Mouse (Mus musculus) adrenal gland, adult 2 months (tissue): ENCODE measurements around the gene Ulk4. TPM values are rescaled to one million over a fixed set of nuclear protein-coding genes. Genes with fewer than 3 reads are reported as not detected.
"Not testable (repeated sequence)": the region's sequence is repeated elsewhere in the genome, so short reads cannot be mapped to it uniquely, and the experiment has no call there.

ENCODE experiments used
- DNase-seq: peaks from one replicate; pipeline ENCODE4 v3.0.0; 2021
- polyA plus RNA-seq: library from polyadenylated mRNA; depleted of rRNA; stranded (reverse); fragments of >200 nt; gene quantifications from 2 replicates; pipeline ENCODE4 v1.2.3, GENCODE M21; 2012
- total RNA-seq, 2 experiments: library from RNA; stranded (reverse); gene quantifications; 2 replicates each; pipeline ENCODE4 v1.2.3; 2021

Gene Ulk4
- total and polyA plus RNA-seq, 3 experiments = 1.5 to 2.3 (median 2.0) TPM

DNA sequence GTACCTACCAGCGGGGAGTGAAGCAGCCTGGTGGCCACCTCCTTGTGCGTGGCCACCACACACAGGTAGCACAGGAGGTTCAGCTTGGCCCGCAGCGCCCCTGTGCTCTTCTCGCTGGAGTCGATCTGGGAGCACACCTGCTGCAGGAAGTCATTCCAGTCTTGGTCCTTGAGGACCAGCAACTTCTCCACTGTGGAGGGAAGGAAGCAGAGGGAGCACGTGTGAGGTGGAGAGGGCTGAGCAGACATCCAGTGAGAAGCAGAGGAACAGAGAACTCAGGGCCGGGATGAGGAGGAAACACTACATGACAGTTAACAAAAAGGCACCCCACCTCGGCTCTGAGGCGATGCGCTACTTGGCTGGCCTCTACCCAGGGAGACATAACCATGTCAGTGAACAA is 26.1 kb downstream of the Ulk4 start:
- no peak for DNase-seq

- DNase-seq = no peak
Observed at GRCm38 (mm10) chr9:121249805-121250204, 27.2 kb downstream of the Ulk4 start.

DNA sequence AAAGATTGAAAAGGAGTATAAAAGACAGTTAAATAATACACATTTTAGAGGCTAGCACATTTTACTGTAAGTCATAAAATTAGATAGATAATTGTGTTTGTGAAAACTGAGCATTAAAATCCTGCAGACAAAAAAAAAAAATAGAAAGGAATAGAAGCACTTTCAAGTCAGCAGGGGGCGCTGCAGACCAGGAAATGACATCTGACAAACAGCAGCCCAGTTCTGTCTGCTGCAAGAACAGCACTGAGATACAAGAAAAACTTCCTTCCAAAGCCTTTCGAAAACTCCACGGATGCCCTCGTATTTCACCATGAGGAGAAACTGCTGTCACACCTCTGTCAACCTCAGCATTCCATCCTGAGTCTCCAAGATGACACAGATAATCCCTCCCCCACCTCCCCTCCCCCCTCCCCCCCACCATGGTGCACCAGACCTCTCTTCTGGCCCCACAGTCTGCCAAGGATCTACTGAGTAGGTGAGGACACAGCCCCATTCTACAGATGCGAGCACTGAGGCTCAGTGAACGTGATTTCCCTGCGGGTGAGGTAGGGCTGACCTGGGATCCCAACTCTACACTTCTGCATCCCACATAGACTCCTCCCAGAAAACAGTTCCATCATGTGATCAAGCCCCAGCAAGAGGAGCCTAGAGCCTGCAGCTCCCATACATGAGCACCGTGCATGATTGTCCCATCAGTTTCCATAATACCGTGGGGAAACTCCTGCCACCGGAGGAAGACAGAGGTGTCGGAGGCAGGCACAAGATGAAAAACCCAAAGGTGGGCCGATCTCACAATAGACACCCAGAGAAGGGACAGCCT is 28.8 kb downstream of the Ulk4 start:
- DNase-seq = peak; percentile 65

DNA sequence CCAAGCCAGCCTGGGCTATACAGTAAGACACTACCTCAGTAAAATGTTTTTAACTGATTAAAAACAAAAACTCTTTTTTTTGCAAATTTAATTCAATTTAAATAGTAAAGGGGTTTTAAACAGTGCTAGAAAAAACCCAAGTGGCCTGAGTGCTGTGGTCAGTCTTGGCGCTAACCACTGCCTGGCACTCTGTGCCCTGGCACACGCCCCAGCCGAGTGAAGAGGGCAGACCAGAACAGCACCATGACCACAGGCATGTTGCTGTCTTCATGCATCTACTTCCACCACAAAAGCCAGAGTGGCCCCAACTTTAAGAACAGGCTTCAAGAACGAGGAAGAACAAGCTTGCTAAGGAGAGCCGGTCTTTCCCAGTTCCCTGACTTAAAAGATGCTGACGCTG is 29.9 kb downstream of the Ulk4 start:
- DNase-seq = no peak

DNA sequence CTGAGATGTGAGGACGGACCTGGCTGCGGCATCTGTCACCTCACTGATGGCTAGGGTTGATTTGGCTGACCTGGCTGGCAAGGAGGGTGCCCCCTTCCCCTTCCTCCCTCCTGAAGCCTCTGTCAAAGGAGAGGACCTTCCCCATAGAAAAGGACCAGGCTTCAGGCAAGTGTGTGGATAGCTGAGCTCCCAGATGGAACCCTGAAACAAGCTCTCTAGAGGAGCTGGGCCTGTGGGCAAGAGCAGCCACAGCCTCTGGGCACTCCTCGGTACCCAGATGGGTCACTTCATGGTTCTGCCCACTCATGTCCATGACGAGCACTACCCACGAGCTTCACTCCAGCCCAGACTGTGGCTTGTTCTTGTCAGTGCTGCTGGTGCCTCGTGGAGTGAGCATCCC is 34.7 kb downstream of the Ulk4 start:
- no peak for DNase-seq

- DNase-seq = peak; percentile 17
Observed at GRCm38 (mm10) chr9:121241806-121242205, 35.2 kb downstream of the Ulk4 start.

- DNase-seq = no peak
Observed at GRCm38 (mm10) chr9:121241366-121241765, 35.6 kb downstream of the Ulk4 start.

GRCm38 (mm10) chr9:121240242-121240641 is 36.8 kb downstream of the Ulk4 start:
- DNase-seq = peak; percentile 19

GRCm38 (mm10) chr9:121239571-121239970 is 37.4 kb downstream of the Ulk4 start:
- DNase-seq = no peak

DNA sequence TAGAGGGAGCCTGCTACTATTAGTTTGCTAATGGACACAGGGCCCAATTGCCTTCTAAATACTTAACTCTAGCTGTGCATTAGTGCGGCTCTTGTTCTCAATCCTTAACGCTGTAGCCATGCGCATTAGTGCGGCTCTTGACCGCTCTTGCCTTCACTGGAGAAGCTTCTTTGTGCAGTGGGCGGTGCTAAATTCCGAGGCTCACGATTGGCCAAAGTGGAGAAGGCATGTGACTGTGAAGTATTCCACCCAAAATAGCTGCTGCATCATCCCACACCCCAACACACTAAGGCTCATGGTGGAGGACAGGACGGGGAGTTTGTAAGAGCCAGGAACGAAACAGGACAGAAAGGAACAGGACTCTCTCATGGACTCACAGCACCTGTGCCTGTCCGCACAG is 58.4 kb downstream of the Ulk4 start:
- no peak for DNase-seq

DNA sequence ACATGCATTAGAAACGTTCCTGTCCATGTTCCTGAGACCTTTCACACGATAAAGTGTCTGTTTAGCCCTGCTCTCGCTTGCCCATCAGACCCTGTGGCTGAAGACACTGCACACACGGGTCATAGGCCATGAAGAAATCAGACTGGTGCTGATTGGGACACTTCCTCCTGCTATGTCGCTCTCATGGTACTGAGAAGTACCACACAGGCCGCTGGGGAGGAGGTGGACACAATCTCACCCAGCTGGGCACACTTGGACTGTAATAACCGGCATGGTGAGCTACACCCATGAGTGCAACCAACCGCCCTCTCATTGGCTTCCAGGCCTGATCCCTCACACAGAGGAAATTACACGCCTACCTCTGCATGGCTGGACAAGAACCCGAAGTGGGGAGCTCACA is 58.8 kb downstream of the Ulk4 start:
- DNase-seq = no peak

DNA sequence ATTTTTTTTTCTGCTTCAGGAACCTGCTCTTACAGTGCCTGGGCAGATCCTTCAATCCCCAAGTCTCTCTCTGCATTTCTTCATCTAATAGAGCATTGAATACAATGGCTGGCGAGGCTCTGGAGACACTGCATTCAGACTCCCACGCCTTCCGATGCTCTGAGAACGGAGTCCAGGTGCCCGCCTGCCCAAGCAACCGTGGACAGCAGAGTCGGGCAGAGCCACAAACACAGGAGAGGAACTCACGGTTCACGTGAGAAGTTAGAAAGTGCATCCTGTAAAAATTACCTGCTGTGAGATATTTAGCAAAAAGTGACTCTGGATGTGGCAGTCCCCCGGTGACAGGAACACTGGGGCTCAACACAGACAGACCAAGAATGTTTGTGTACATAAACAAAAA is 59.3 kb downstream of the Ulk4 start:
- DNase-seq = no peak

- no peak for DNase-seq
Observed at GRCm38 (mm10) chr9:121216536-121217320, 60.3 kb downstream of the Ulk4 start.

DNA sequence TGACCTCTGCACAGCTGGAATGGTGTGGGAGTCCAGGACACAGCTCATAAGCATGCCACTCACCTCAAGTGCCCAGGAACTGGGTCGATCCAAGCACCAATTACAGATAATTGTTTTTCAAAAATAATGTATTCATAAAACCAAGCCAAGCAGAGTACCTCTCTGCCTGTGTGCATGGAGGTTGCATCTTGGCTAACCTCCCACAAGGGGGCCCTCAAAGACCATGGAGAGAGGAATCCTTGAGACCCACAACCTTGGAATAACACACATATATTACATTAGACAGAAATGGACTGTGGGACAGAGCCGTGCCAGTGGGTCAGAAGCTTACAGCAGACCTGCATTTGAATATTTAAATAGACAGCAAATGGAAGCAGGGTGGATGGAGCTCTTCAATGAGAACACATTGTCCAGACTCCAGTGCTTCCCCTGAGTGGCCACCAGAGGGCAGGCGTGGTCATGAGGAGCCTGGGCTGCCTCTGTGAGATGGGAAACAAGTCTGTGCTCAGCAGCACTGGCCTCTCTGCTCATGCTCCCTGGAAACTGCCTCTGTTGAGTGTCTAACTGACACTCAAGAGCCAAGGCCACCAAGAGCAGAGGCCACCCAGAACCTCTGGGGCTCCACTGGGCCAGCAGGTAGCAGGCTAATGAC is 61.5 kb downstream of the Ulk4 start:
- DNase-seq = peak; percentile 62

- DNase-seq = no peak
Observed at GRCm38 (mm10) chr9:121212322-121212721, 64.7 kb downstream of the Ulk4 start.

- DNase-seq = no peak
Observed at GRCm38 (mm10) chr9:121205046-121205445, 72.0 kb downstream of the Ulk4 start.

- DNase-seq = no peak
Observed at GRCm38 (mm10) chr9:121204149-121204800, 72.7 kb downstream of the Ulk4 start.

- no peak for DNase-seq
Observed at GRCm38 (mm10) chr9:121203686-121204085, 73.3 kb downstream of the Ulk4 start.

DNA sequence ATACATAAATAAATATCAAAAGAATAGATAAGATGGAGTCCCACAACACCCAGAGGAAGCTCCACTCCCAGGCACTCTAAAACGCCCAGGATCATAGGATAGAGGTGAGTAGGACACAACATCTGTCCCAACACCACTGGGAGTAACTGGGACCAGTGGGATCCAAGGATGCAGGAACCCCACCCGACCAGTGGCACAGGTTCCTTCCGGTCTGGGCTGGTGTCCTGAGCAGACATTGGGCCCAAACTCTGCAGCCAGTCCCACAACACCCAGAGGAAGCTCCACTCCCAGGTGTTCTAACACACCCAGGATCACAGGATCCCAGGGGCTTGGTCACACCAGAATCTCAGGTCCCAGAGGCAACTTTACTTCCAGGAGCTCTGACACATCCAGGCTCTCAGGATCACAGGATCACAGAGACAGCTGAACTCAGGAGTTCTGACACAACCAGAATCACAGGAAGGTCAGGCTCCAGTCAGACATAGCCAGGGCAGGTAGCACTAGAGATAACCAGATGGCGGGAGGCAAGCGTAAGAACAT is 77.8 kb downstream of the Ulk4 start:
- DNase-seq = not testable (repeated sequence)

GRCm38 (mm10) chr9:121196473-121196872 is 80.5 kb downstream of the Ulk4 start:
- no peak for DNase-seq

- no peak for DNase-seq
Observed at GRCm38 (mm10) chr9:121195106-121195505, 81.9 kb downstream of the Ulk4 start.
